Mouse (Mus musculus) liver, adult 2 months (tissue): ENCODE data around the gene Olfr1287.

Experiments used
- CTCF ChIP-seq: fragments of 200-500 bp; IDR thresholded peaks from 2 replicates; pipeline ENCODE4 v1.5.1; 2011; ENCODE audit warnings: low read depth, low read length, control low read depth
- POLR2A ChIP-seq: fragments of 200-500 bp; IDR thresholded peaks from 2 replicates; pipeline ENCODE4 v1.6.1; 2011; ENCODE audit warnings: low read length, control low read depth; ENCODE audit not compliant: insufficient read depth; ENCODE audit errors: extremely low read depth

GRCm38 (mm10) chr2:111480519-111480918 lies 31.6 kb downstream of the Olfr1287 start, which contains the start of gene Olfr1289:
- TF ChIP-seq POLR2A (no peak), CTCF (no peak)
